Mouse (Mus musculus) G1E-ER4 (cell line): ENCODE data around the gene Bpifc. TPM values are rescaled to one million over a fixed set of nuclear protein-coding genes. Genes with fewer than 3 reads are reported as not detected.

Experiments
- GATA1 ChIP-seq: IDR thresholded peaks from one replicate; pipeline ENCODE4 v1.8.0; 2012; ENCODE audit warnings: low read length, inconsistent platforms
- polyA plus RNA-seq: library from polyadenylated mRNA; stranded (reverse); fragments of >175 nt; gene quantifications from 2 replicates; pipeline ENCODE4 v1.2.3, GENCODE M21; 2012

Bpifc gene
- polyA plus RNA-seq, 1 experiment = not detected

DNA sequence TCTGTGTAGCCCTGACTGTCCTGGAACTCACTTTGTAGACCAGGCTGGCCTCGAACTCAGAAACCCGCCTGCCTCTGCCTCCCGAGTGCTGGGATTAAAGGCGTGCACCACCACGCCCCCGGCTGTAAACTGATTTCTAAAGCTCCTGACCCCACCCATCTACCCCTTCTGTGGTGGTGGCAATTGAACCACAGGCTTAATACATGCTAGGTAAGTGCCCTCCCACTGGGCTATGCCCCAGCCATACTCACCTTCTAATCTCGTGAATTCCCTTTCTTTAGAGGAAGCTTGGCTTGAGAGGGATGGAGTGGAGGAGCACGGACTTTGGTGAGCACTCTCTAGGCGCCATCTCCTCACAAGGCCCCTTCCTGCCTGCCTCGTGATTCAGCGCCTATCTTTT is 81.7 kb downstream of the Bpifc start:
- no peak for TF ChIP-seq GATA1

DNA sequence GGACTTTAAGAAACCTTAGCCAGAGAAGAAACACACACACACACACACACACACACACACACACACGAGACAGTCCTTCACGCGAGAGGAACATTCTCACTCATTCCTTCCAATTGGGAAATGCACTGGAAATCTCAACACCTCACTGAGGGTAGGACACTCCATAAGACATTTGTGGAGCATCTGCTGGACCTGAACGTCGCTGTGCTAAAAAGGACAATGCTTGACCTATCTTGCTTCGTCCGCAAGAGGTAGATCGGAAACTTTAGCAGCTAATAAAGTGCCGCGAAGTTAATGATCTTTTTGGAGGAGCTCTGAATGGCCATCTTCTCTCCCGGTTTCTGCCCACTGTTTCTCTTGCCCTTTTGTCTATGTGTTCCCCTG is 82.5 kb downstream of the Bpifc start:
- TF ChIP-seq GATA1 = no peak

DNA sequence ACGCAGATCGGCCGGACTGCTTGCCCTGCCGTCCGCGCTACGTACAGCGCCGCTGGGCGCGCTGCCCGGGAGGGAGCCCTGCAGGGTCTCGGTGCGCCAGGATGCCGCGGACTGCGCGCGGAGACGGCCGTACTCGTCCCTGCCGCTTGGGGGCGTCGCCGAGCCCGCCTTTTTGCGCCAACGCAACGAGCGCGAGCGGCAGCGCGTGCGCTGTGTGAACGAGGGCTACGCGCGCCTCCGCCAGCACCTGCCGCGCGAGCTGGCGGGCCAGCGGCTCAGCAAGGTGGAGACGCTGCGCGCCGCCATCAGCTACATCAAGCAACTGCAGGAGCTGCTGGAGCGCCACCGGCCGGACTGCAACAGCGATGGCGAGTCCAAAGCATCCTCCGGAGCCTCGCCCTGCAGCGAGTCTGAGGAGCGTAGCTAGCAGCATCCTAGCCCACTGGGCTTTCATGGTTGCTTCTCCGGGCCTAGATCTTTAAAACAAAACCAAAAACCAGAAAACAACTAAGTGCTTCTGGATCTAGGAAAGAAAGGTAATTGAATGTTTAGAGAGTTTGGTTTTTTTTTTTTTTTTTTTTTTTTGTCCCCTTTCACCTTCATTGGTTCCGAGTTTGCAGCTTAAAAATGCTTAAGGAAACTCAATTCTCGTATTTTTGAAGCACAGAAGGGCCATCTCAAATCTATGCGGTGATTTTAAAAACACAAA is 83.0 kb downstream of the Bpifc start:
- TF ChIP-seq GATA1 = no peak

DNA sequence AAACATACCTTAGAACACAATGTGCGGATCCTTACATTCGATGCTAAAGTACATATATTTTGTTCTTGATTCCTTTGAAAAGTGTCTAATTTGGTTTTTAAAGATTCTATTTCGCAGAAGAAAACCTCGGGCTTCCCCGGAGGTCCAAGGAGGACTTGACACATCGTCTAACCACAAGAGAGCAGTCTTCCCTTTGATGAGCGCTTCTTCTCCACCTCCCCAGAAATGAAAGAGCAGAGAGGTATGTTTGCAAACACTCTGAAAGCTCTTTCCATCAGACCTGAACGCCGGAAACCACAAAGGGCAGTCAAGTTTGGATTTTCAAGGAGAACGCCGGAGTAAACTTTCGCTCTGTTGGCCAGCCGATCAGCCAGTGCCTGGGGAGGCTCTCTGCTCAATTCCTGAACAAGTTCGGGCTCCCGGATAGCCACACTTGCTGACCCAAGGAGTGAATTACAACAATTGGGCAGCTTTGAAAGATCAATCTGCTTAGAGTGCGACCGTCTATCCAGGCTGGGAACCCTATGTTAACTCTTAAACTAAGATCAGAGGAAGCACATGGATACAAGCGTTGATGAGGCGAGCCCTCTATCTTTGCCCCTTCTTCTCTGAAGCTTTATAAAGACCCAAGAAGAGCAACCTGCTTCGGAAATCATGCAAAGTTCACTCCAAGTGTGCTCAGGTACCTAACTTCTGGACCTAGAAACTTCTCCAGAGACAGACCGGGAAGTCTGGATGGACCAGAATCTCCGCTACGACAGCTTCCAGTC is 83.8 kb downstream of the Bpifc start, which contains the start of gene Ascl4:
Ascl4 (plus strand) TSS at position 6 of the 770 bp plus-strand sequence.
- no peak for TF ChIP-seq GATA1

DNA sequence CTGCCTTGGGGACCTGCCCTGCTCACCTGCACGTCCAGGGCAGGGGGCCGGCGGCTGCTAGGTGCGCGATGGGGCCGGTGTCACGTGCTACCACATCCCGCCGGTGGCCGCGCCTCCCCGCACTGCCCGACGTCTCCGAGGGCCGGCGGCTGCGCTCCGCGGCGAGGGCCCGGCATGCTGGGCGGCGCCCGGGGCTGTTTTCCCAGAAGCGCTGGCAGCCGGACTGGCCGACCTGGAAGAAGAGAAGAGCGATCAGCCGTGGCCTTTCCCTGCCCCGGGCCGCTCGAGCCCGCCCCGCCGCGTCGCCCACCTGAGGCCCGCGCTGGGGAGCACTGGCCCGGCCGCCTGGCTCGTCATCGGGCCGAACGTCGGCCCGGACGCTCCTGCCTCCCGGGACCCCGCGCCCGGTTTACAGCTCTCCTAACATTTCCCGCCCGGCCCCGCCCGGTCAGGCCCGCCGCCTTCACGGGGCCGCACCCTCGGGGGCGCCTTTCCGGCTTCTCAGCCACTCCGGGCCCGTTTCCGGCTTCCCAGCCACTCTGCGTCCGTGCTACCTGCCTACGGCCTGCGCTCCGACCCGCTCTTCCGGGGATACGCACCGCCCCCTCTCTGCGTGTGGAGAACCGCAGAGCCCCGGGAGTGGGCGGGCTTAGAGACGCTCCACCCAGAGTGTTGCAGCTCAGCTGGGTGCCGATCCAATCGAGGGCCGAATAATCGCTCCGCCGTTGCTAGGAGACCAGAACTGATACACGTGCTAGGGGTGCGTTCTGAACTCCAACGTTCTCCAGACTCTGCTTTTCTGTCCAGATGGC is 95.0 kb downstream of the Bpifc start, which contains the start of gene Prdm4:
Prdm4 (minus strand) TSS at position 645 of the 812 bp plus-strand sequence.
- no peak for TF ChIP-seq GATA1

Other genes with a start within 250 kb of the Bpifc start
- gene Pwp1, start 182.4 kb downstream of the Bpifc start, polyA plus RNA-seq = 40.6 and 51.5 TPM in 2 replicates
- gene Prdm4, start 94.8 kb downstream of the Bpifc start, polyA plus RNA-seq = 10.0 and 14.5 TPM in 2 replicates
- gene Ascl4, start 84.2 kb downstream of the Bpifc start, polyA plus RNA-seq = not detected in 2 replicates
- gene Rtcb, start 54.1 kb downstream of the Bpifc start, polyA plus RNA-seq = 57.7 and 66.8 TPM in 2 replicates
- 21.8 and 29.7 TPM in 2 replicates for gene Fbxo7, start 10.1 kb upstream of the Bpifc start, polyA plus RNA-seq